Mouse (Mus musculus) heart, postnatal 36 days (tissue): ENCODE data around the gene Swsap1. TPM values are rescaled to one million over a fixed set of nuclear protein-coding genes. Genes with fewer than 3 reads are reported as not detected.

Experiments
- DNase-seq, 2 experiments: peaks; one replicate each; pipeline ENCODE4 v3.0.0; 2021 to 2022
- intact Hi-C: fragments of 180-260 bp; cut with DNase I; formaldehyde crosslinking; loops from one replicate; pipeline ENCODE4 v1.15.1; 2025
- total RNA-seq, 2 experiments: library from RNA; stranded (reverse); gene quantifications; 2 replicates each; pipeline ENCODE4 v1.2.3; 2021

Swsap1 gene
- total RNA-seq, 2 experiments from 2014 or later: 5.8 to 8.0 TPM

DNA sequence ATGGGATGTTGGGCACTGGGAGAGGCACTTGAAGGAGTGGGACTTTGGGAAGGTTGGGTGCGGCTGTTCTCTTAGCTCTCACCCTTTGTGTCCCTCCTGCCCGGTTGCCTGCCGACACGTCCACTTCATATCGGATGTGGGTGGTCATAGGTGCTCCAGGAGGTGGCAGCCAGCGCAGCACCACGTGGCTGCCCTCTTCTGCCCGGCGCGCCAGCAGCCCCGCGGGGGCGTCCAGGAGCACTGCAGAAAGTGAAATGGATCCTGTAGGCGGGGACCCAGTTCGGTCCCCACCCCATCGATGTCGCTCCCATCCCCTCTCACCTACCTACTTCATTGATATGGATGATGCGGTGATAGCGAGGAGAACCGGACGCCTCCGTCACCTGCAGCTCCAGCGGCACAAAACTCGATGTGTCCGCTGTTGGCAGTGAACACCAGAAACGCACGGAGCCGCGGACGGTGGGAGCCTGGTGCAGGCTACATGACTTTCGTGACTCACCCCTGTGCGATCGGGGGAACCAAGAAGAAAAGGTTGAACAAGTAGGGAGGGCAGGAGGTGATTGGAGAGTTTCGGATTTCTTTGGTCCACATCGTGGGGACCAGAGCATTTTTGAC is 5.9 kb downstream of the Swsap1 start:
- intact Hi-C loops: loop anchor here (2.0 kb wide), 1 partner anchor 35 kb away; the partner anchor contains the start of genes Ccdc159 and Tmem205
- no peak for DNase-seq

DNA sequence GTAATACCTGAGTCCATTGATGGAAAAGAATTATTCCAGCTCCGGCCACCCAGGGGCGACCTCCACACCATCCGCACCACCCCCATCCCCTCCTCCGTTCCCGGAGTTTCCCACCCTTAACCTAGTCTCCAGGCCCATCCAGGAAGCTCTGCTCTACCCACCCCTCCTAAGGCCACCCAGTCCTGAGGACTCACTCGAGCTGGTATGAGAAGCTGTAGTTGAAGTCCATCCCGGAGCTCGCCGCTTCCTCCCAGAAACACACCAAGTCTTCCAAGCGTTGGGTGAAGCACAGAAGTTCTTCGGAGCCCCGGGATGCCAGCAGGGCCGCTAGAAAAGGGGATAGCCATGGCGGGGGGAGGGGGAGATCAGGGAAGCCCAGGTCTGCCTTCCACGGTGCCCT is 6.5 kb downstream of the Swsap1 start:
- intact Hi-C loops: loop anchor here (2.0 kb wide), 1 partner anchor 41 kb away; the partner anchor contains the start of genes Ccdc151 and Prkcsh
- DNase-seq: no peak

DNA sequence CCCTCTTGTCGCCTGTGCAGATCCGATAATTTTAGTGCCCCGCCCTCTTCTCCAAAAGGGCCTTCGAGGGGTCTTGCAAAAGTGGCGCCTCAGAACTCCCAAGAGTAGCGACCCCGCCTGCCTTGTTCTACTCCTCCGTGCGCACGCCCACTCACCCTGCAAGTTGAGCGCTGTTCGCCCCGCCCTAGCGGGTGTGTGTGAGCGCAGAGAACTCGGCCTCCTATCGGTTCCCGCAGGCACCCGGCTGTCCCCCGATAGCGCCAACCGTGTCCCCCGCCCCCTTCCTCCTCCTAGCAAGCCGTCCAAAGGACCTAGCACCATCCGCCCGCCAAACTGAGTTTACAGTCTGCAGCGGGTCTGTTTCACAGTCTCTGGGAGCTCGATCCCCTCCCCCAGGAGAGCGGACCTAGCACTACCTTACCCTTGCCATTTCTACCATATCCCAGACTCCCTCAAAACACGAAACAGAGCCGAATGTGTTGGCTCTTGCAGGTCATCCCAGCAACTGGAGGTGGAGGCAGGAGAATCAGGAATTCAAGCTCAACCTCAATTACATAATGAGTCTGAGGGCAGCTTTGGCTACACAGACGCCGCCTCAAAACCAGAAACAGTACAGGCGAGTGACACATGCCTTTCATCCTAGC is 7.0 kb downstream of the Swsap1 start:
- intact Hi-C loops: loop anchor here (2.0 kb wide), 1 partner anchor 40 kb away; the partner anchor contains the start of genes Ccdc151 and Prkcsh
- peak; percentile 60 to 63 for DNase-seq

DNA sequence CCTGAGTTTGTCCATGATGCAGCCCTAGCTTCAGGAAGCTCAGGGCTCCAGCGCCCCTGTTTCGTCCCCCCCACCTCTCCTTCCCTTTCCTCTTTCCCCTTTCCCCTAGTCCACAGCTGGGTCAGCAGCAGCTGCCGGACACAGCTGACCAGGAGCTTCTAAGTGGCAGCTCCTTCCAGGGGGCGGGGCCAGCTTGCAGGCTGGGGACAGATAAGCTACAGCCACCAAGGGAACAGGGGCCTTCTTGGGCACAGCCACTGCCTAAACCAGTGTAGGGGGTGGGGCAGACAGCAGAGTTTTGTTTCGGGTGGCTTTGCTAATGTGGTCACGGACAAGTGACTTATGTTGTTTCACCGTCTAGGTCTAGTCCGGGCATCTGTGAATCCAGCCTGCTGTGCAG is 7.9 kb downstream of the Swsap1 start, which contains the start of gene Epor:
TSS of gene Epor (minus strand) at position 90 of the 400 bp plus-strand sequence.
- DNase-seq: peak; percentile 59 to 67
- intact Hi-C loops: loop anchor here (2.0 kb wide), 1 partner anchor 39 kb away; the partner anchor contains the start of genes Ccdc151 and Prkcsh

DNA sequence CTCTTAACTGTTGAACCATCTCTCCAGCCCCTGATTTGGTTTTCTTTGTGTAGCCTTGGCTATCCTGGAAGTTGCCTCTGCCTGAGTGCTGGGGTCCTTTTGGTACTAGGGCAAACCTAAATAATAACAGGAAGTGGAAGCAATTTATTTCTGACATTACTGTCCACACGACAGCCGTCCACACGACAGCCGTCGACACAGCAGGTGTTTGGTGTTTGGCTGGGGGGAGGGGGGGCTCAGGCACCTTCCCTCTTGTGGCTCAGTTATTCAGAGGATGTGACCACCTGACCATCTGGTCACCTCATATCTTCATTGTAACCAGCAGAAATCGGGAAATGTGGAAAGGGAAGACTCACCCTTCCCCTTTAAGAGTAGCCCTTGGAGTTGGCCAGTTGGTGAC is 13.3 kb downstream of the Swsap1 start:
- intact Hi-C loops: no loop called here

DNA sequence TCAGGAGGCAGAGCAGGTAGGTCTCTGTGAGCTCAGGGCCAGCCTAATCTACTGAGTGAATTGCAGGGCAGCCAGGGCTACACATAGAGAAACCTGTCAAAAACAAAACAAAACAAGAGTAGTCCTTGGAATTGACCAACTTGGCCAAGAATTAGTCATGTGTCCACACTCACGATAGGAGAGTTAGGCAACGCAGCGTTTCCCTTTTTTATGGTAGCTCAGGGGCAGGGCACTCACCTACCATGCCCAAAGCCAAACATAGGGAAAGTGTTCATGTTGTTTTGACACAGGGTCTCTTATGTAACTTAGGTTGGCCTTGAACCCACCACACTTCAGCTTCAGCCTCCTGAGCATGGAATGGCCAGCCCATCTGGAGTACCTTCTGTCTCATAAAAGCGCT is 13.7 kb downstream of the Swsap1 start:
- no peak for DNase-seq
- intact Hi-C loops: no loop called here

More for the DNA sequence above, 13.3 kb downstream of the Swsap1 start:
- no peak for DNase-seq

DNA sequence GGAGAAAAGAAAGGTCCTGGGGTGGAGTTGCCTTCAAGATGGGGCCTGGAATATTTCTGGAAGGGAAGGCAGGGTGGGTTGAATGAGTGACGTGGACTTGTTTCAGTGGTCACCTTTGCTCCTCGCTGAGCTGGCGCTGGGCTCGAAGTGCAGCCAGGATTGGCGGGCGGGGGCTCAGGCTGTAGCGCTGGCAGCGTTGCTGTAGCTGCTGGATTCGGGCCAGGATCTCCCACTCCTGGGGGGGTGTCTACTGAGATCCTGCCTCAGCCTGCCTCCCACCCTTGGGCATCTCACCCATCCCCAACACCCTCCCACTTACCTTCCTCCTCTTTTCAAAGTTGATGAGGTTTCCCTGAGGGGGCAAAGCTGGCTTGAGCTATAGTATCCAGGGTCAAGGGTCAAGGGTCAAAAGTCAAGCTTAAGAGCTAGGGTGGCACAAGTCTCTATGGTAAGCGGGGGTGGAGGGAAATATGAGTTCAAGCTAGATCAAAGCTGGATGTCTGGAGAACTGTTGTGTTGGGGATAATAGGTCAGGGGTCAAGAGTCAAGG is 21.1 kb downstream of the Swsap1 start:
- no peak for DNase-seq
- intact Hi-C loops: loop anchor here (5.0 kb wide), 1 partner anchor 81 kb away; no protein-coding TSS in a partner anchor

DNA sequence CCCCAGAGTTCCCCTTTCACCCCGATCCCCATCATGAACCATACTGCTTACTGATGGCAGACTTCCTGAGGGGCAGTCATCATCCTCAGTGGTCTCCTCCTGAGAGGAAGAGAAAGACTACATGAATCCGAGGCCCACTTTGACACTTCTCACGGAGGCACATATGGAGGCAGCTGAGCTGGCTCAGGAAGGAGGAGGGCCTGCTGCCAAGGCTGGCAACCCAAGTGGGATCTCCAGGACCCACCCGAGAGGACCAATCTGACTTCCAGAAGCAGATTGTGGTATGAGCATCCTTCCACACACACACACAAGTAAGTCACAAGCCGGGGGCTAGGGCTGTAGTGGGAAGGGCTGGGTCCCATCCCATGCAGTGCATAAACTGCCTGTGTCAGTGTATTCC is 21.8 kb downstream of the Swsap1 start:
- intact Hi-C loops: loop anchor here (5.0 kb wide), 1 partner anchor 80 kb away; no protein-coding TSS in a partner anchor
- no peak for DNase-seq

DNA sequence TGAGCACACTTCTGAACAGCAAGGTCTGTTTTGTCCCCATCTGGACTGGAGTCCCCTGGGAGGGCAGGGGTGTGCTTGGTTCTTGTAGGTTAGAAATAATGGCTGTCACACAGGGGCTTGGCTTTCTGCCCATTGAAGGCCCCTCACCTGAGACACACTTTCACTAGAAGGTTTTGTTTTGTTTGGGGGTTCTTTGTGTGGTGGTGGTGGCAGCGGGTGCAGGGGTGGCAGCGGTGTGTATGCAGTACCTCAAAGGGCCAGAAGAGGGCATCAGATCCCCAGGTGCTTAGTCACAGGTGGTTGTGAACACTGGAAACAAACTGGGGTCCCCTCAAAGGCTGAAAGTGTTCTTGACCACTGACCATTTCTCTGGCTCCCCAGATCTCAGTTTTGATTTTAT is 22.4 kb downstream of the Swsap1 start:
- intact Hi-C loops: loop anchor here (1.0 to 5.0 kb wide), 2 partner anchors 79 to 165 kb away; no protein-coding TSS in a partner anchor
- DNase-seq: peak; percentile 48 to 65

DNA sequence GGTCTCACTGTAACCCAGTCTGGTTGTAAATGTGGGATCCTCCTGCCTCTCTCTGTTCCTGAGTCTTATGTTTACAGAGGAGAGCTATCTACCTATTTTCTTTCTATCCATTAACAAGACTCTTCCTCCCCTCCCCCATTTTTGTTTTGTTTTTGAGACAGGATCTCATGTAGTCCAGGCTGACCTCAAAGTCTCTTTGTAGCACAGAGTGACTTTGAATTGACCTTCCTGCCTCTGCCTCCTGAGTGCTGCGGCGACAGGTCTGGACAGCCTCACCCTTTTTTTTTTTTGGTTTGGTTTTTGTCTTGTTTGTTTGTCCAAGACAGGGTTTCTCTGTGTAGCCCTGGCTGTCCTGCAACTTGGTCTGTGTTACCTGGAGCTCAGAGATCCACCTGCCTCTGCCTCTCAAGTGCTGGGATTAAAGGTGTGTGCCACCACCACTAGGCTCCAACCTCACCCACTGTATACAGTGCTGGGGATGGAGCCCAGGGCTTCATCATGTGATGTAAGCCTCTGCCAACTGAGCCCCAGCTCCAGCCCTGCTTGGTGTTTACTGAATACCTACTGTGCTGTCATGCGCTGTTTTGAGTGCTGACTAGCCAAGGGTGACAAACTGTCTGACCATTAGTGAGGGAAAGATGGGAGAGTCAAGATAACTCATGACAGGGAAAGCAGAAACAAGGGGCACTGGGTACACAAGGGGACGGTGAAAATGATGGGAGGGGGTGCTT is 23.0 kb downstream of the Swsap1 start:
- intact Hi-C loops: loop anchor here (1.0 to 5.0 kb wide), 2 partner anchors 79 to 165 kb away; no protein-coding TSS in a partner anchor
- DNase-seq: no peak

DNA sequence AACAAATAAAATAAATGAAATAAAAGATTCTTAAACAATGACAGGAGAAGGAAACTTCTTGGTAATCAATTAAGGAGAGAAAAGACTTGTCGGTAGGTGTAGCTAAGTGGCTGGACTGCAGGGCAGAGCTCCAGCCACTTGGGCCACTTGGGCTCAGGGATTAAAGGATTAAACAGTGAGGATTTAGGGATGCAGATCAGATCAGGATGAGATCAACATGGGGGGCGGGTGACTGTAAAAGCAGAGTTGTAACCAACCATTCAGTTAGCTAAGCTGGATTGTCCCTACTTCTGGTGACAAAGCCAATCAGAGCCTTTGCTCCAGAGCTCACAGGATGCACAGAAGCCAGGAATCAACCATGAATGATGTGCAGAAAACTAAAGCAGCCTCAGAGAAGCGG is 28.4 kb downstream of the Swsap1 start:
- DNase-seq: no peak

DNA sequence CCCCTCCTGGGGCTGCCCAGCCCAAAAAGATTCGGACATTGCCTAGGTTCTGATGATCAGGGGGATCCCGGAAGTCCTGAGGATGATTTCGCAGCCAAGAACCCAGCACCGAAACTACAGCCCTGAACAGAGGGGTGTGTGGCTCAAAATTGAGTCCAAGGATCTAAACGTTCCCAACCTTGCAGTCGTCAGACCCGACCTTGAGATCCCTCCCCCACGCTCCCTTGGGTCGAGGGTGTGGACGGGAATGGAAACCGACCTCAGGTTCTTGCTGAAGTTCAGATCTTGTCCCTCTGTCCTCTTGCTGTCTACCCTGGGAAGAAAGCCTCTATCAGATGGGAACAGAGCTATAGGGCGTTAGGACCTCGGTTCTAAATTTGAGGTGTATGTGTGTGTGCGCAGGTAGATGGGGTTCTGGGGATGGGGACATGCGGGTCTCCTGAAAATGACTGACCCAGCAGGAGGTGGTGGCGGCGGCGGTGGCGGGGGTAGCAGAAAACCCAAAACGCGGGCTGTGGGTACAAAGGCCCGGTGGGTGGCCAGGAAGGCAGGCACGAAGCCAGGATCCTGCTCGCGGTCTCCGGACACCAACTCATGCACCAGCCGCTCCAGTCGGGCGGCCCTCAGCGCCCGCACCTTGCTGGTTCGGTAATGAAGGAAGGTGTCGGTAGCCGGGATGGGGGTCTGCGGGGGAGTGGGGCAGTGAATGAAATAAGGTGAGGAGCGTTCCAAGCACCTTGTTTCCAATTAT is 32.2 kb downstream of the Swsap1 start:
- no peak for DNase-seq
- intact Hi-C loops: no loop called here

More for the DNA sequence above, 28.4 kb downstream of the Swsap1 start:
- intact Hi-C loops: no loop called here

DNA sequence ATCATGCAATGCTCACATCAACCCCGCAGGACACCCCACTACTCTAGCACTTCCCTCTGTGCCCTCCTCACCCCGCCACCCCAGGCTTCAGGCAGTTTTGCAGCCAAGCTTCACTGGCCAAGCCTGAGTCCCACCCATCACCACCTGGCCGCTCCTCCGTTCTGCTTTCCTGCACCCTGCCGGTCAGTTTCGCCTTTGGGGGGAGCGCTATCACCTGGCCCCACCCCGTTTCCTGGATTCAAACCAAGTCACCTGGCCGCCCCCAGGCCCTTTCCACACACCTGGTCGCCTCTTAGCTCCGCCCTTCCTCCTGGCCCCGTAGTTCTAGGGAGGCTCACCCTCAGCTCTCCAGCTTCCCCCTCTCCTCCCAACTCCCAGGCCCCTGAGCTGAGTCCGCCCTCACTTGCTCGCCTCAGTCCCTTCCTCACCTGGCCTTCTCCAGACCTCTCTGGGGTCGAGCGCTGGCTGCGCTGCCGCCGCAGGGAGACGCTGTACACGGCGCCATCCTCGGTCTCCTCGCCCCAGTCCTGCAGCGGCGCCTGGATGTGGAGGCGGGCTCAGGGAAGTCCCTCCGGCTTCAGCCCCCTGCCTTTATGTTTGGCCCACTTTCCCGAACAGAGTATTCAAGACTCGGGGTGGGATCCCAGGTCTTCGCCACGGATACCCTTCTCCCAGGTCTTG is 33.0 kb downstream of the Swsap1 start:
- no peak for DNase-seq
- intact Hi-C loops: no loop called here

DNA sequence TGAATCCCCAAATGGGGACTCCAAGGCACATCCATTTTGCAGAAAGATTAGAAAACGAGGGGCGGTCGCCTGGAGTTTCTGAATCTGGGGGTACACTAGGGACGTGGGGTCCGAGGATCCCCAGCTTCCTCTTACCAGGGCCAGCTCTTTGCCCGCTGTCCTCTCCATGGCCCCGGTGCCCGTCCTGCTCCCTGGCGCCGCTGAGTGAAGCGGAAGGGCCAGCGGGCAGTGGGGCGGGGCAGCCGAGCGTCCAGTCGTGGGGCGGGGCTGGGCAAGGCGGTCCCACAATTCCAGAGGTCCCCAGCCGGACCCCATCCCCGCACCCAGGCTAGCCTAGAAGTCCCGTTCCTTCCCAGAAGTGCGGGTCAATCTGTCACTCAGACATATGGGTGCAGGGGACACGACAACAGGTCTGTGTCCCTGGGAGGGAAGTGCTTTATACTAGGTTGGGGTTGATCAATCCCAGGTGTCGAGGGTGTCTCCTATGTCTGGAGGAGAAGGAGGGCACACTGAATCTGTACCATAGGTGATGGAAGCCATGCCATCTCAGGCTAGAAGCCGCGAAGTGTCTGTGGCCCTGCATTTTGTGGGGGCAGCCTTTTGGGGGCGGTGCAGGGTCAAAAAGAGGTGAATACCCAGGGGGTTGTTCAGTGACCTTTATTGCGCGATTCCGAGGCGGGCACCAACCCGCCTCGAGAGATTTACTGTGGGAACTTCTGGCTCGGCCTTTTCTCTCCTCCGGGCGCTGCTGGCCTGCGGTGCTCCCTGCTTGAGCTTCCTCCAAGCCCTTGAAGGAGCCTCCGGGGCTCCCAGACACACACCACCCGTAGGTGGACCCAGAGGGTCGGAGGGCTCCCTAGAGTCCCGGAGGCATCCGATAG is 33.9 kb downstream of the Swsap1 start, which contains the start of gene Rgl3:
TSS of gene Rgl3 (minus strand) at position 217 of the 881 bp plus-strand sequence.
- peak; percentile 63 to 65 for DNase-seq
- intact Hi-C loops: no loop called here

DNA sequence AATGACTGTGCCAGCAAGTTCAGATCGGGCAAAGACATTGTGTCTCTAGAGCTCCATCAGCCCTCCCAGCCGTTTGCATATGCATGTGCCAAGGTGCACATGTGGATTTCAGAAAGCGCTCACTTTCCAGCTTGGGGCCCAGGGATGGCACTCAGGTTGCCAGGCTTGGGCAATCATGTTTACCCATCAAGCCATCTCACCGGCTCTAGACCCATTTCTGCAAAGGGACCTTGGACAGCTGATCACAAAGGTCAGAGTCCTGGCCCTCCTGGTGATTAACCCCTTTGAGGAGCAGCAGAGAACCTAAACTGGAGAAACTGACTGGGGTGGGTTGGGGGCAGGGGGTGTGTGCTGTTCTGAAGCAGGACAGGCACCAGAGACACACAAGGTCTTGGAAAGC is 36.7 kb downstream of the Swsap1 start:
- DNase-seq: no peak
- intact Hi-C loops: no loop called here

DNA sequence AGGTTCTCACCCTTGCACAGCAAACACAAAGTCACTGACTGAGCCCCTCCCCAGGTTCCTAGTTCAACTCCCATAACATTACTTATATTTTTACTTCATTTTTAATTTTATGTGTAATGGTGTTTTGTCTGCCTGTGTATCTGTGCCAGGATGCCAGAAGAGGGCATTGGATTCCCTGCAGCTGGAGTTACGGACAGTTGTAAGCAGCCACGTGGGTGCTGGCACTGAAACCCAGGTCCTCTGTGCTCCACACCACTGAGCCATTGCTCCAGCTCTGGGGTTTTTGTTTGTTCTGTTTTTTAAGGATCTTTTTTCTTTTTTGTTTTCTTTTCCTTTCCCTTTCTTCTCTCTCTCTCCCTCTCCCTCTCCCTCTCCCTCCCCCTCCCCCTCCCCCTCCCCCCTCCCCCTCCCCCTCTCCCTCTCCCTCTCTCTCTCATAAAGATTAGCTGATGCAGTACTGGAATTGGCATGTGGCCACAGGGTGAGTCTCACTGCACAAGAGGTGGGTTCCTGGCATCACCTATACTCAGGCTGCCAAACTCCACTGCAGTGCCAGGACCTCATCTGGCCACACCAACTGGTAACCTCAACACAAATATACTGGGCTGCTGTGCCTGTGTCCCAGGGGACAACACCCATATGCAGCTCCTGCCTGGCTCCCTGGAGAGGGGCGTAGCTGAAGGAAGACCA is 40.8 kb downstream of the Swsap1 start:
- no peak for DNase-seq
- intact Hi-C loops: loop anchor here (1.0 kb wide), 1 partner anchor 127 kb away; no protein-coding TSS in a partner anchor

DNA sequence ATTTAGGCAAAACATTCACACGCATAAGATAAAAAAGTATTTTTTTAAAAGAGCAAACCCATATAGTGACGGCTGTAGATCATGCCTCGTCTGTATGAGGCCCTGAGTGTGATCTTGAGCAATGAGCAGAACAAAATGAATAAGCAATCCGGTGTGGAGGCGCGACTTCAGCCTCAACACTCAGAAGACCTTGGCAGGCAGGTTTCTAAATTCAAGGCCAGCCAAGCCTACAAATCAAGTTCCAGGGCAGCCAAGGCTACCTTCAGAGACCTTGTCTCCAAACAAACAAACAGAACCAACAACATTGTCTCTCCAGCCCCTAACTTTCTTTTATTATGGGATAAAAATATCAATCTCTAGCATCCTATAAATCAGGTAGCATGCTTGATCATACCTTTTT is 44.7 kb downstream of the Swsap1 start:
- DNase-seq: no peak
- intact Hi-C loops: no loop called here

DNA sequence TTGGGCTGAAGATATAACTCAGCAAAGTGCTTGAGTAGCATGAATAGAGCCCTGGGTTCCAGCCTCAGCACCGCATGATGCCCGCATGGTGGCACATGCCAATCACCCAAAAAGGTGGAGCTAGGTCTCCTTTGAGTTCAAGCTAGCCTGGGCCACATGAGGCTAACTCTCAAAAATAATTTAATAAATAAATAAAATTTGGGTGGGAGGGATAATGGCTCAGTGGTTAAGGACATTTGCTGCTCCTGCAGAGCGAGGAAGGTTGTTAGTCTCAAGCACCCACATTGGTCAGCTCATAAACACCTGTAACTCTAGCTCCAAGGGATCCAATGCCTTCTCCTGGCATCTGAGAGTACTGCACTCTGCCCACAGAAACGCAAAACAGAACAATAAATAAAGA is 46.1 kb downstream of the Swsap1 start:
- intact Hi-C loops: loop anchor here (2.0 kb wide), 1 partner anchor 39 kb away; the partner anchor contains the start of gene Epor
- no peak for DNase-seq
